Mouse (Mus musculus) cerebellum, adult 9-10 months (tissue): Measurements from ENCODE around the gene Rab3il1.

Experiments used
- DNase-seq: peaks from one replicate; pipeline ENCODE4 v3.0.0; 2022

Gene Rab3il1

GRCm38 (mm10) chr19:10042816-10043215 lies 41.3 kb downstream of the Rab3il1 start:
- DNase-seq, result peak; percentile 52

- peak; percentile 42 for DNase-seq
These were observed 42.2 kb downstream of the Rab3il1 start for GRCm38 (mm10) chr19:10043643-10044042.

- DNase-seq, result no peak
These were observed 44.2 kb downstream of the Rab3il1 start for GRCm38 (mm10) chr19:10045707-10046106.

GRCm38 (mm10) chr19:10046346-10046745 lies 44.9 kb downstream of the Rab3il1 start:
- no peak for DNase-seq

DNA sequence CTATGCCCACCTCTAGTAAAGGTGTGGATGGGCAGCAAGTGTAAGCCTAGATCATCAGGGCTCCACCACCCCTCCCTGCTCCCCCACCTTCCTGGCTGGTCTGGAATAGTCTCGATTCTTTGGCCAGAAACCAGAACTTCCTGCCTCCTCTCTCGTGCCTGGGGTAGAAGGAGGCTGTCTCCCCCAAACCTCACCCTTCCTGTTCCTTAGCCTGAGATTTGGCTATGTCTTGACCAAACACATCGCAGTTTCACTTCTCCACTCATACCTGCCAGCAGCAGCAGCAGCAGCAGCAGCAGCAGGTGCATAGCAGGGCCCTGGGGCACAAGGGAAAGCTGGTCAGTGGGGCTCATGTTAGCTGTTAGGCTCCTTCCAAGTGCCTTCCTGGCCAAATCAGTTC lies 45.5 kb downstream of the Rab3il1 start:
- DNase-seq, result no peak

GRCm38 (mm10) chr19:10049533-10049932 lies 48.1 kb downstream of the Rab3il1 start:
- DNase-seq, result no peak

DNA sequence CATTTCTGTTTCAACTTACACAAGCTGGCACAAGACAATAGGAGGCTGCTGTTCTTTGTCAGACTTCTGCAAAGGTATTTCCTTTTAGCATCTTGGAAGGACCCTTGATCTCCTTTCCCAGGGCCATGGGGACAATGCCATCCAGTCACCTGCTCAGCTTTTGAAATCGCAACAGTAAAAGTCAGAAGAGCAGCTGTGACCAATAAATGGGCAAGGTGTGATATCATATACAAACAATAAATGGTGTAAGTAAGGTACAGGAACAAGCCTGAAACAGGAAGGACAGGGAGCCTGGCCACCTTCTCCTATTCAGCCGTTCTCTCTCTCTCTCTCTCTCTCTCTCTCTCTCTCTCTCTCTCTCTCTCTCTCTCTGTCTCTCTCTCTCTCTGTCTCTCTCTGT lies 49.0 kb downstream of the Rab3il1 start:
- DNase-seq, result no peak

DNA sequence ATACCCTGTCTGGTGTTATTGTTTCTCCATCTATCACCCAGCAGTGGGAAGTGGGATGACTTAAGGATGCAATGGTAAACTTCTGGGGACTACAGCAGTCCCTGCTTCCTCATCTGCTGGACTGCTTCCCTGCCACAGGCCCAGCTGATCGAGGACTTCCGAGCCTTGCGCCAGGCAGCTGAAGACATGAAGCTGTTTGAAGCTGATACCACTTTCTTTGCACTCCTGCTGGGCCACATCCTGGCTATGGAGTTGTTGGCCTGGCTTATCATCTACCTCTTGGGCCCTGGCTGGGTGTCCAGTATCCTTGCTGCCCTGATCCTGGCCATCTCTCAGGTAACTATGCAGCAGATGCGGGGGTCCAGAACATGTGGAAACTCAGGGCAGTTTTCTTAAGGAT lies 51.2 kb downstream of the Rab3il1 start:
- no peak for DNase-seq

DNA sequence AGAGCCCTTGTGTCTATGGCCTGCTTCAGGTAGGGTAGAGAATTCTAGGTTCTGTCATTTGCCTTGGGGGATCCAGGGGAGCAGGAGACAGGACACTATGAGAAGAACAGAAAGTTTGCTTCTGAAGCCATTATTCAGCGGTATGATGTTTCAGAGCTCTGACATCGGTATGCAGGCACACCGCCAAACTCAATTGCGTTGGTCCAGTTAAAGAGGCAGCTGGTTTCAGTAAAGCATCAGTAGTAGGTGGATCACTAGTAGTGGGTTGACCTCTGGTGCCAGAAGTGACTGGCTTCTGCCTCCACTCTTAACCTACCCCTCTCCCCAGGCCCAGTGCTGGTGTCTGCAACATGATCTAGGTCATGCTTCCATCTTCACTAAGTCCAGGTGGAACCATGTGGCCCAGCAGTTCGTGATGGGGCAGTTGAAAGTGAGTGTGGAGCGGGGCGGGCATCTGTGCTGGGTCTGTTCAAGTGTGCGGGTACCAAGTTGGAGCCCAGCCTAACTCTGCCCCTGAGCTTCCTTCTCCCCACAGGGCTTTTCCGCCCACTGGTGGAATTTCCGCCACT lies 52.3 kb downstream of the Rab3il1 start:
- DNase-seq, result no peak

- DNase-seq, result no peak
These were observed 53.0 kb downstream of the Rab3il1 start for GRCm38 (mm10) chr19:10054361-10055075.

- DNase-seq, result no peak
These were observed 53.8 kb downstream of the Rab3il1 start for GRCm38 (mm10) chr19:10055261-10055660.

- no peak for DNase-seq
These were observed 54.6 kb downstream of the Rab3il1 start for GRCm38 (mm10) chr19:10055783-10056660.

- DNase-seq, result no peak
These were observed 55.2 kb downstream of the Rab3il1 start for GRCm38 (mm10) chr19:10056686-10057085.

- no peak for DNase-seq
These were observed 56.2 kb downstream of the Rab3il1 start for GRCm38 (mm10) chr19:10057486-10058351.

DNA sequence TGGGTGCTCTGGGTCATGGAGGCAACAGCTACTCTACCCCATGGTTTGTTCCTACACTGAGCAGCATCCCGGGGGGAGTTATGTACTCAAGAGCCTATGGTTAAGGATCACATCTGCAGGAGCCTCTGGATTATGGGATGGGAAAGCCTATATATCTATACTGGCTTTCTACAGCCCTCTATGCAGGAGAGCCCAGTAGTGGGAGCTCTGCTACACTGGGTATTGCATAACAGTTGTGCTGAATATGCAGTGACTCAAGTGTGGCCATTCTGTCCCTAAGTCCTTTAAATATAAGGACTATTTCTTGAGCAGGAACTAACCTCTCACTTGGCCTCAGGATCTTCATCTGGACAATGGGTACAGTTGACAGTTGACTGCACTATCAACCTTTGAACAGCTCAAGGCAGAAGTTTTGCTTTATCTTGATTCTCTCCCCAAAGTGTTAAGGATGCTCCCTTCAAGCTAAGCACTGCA lies 56.9 kb downstream of the Rab3il1 start:
- no peak for DNase-seq

GRCm38 (mm10) chr19:10058876-10059427 lies 57.5 kb downstream of the Rab3il1 start:
- no peak for DNase-seq

- DNase-seq, result peak; percentile 61
These were observed 58.6 kb downstream of the Rab3il1 start for GRCm38 (mm10) chr19:10059911-10060567.

DNA sequence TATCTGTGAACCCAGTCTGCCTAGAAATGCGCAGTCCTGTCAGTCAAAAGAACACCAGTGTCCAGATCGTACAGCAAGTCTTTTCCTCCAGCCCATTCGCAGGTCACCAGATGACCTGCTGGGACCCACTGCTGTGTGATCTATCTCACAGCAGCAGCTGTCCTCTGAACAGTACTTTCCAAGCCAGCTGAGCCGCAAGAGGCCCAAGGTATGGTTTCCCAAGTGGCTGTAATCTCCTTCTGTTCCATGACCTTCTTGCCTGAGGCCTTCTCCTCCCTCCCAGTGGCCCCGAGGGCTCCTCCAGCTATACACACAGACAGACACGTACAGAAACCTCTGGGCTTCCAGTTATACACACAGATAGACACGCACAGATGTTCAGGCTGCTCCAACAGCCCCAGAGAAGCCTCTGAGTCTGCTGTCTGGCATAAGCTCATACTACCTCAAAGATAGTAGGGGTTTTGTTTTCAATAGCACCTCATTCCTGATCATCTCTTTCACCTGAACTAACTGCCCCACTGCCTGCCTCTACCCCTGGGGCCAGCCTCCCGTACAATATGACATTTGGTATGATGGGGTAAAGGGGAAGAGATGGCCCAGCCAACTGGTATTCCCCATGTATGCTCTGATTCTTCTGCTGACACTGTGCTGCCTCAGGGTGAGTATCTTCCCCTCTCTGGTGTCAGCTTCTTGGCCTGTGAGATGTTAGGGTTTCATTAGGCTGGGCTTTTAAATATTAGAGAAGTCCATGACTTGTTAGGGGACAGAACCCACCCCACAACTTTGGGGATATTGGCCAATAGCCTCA lies 59.5 kb downstream of the Rab3il1 start:
- no peak for DNase-seq

DNA sequence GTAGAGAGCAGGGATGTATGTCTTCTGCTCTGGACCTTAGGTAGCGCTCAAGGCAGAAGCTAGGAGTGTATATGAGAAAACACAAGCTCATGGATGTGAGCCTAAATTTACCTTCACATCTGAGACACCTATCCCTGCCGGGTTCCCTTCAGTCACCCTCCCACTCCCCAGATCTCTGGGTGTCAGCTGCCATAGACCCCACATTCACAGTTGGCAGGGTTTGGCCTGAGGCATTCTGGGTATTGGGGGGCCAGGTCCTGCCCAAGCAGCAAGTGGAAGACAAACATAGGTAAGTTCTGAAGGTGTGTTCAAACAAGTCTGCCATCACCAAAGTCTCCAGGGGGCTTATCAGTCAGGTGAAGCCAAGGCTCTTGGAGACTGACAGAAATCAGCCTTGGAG lies 60.2 kb downstream of the Rab3il1 start:
- no peak for DNase-seq

DNA sequence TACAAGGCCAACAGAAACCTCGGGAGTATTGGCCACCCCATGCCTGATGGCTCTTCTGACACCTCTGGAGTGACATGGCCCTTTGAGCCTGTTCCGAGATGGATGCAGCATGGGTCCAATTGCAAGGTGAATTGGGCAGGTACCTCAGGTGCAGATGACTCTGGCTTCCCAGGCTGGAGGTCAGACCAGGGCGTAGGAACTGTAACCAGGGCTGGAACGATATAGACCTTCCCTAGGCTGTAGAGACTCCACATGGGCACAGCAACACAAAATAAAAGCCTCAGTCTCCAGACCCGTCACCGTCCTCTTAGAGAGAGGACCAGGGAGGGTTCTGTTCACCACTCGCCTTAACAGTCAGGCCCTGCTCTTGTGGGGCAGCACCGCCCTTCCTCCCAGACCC lies 60.8 kb downstream of the Rab3il1 start:
- DNase-seq, result no peak

DNA sequence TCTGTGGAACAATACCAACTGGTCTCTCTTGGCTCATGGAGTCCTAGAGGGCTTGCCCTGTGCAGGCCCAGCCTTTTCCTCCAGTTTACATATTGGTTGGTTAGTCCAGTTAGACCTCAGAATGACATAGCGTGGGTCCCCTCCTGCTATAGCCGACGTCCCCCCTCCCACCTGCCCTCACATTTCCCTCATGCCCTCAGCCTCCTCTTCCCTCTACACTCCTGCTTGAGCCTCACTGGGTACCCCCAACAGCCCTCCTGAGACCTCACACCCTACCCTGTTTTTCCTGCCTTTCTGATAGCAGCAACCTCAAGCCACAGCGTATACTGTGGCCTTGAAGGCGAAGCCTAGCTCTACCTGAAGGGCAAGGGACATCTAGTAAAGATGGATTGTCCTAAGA lies 61.4 kb downstream of the Rab3il1 start:
- no peak for DNase-seq
